Mouse (Mus musculus) urinary bladder, adult 18-20 months (tissue): ENCODE measurements at regions not wholly inside any gene's neighbourhood (a gene's known extent, or its start where the extent isn't known, plus 50 kb on each side); places are given as distances from the start of the nearest gene placed in this dataset.

ENCODE experiments used
- DNase-seq, 2 experiments: peaks; one replicate each; pipeline ENCODE4 v3.0.0; 2022; ENCODE audit warnings: low spot score in 2 of 2, mixed read lengths in 2 of 2

- no peak for DNase-seq
Observed at GRCm38 (mm10) chr5:91198620-91199019, 59.2 kb downstream of the Areg start.

- DNase-seq: no peak
Observed at GRCm38 (mm10) chr5:91200448-91200847, 61.0 kb downstream of the Areg start.

- no peak for DNase-seq
Observed at GRCm38 (mm10) chr5:91204225-91205005, 65.0 kb downstream of the Areg start.

GRCm38 (mm10) chr5:91205350-91205880 is 66.0 kb downstream of the Areg start:
- no peak for DNase-seq

- no peak for DNase-seq
Observed at GRCm38 (mm10) chr5:91206569-91207490, 67.4 kb downstream of the Areg start.

GRCm38 (mm10) chr5:91220174-91220573 is 80.8 kb downstream of the Areg start:
- peak in 1 of 2 experiments; percentile 15 for DNase-seq

- DNase-seq: no peak
Observed at GRCm38 (mm10) chr5:91241656-91242055, 102.3 kb downstream of the Areg start.

- DNase-seq: no peak
Observed at GRCm38 (mm10) chr5:91247444-91247843, 108.0 kb downstream of the Areg start.

- DNase-seq: no peak
Observed at GRCm38 (mm10) chr5:91261895-91262294, 122.5 kb downstream of the Areg start.

- no peak for DNase-seq
Observed at GRCm38 (mm10) chr5:91262526-91262925, 123.1 kb downstream of the Areg start.

GRCm38 (mm10) chr5:91270747-91271146 is 131.3 kb downstream of the Areg start:
- DNase-seq: no peak

- no peak for DNase-seq
Observed at GRCm38 (mm10) chr5:91271416-91271815, 131.4 kb downstream of the Btc start.

GRCm38 (mm10) chr5:91274411-91274810 is 128.4 kb downstream of the Btc start:
- no peak for DNase-seq

GRCm38 (mm10) chr5:91278466-91278865 is 124.3 kb downstream of the Btc start:
- no peak for DNase-seq

- no peak for DNase-seq
Observed at GRCm38 (mm10) chr5:91279464-91279863, 123.3 kb downstream of the Btc start.

GRCm38 (mm10) chr5:91282969-91283368 is 119.8 kb downstream of the Btc start:
- DNase-seq: peak; percentile 35 to 69

GRCm38 (mm10) chr5:91293073-91293472 is 109.7 kb downstream of the Btc start:
- DNase-seq: no peak

- no peak for DNase-seq
Observed at GRCm38 (mm10) chr5:91294957-91295356, 107.8 kb downstream of the Btc start.

GRCm38 (mm10) chr5:91297068-91297467 is 105.7 kb downstream of the Btc start:
- DNase-seq: no peak

- DNase-seq: no peak
Observed at GRCm38 (mm10) chr5:91302114-91302513, 100.7 kb downstream of the Btc start.

- DNase-seq: no peak
Observed at GRCm38 (mm10) chr5:91302943-91303342, 99.9 kb downstream of the Btc start.

GRCm38 (mm10) chr5:91303702-91304101 is 99.1 kb downstream of the Btc start:
- no peak for DNase-seq
